Mouse (Mus musculus): ENCODE measurements around the gene Gpc6.
A peak's percentile ranks its signal among the peaks of the same experiment; 100 is the strongest.

Gene Gpc6

DNA sequence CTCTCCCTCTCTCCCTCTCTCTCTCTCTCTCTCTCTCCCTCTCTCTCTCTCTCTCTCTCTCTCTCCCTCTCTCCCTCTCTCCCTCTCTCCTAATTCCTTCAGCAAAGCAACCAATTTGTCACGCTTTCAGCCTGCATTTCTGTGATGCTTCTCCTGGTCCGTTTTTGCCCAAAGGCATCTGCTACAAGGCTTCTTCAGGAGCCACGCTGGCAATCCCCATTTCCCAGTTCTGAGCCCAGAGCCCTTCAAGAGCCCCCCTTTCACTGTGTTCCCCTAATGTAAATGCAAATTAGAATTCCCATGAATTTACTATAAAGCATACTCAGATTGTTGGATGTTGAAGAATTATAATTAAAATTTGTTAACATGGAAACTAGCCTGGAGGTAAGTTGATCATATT is 686.0 kb downstream of the Gpc6 start:
- DNase-seq (ENCODE audit: low spot score in 2 of 2) = no peak

DNA sequence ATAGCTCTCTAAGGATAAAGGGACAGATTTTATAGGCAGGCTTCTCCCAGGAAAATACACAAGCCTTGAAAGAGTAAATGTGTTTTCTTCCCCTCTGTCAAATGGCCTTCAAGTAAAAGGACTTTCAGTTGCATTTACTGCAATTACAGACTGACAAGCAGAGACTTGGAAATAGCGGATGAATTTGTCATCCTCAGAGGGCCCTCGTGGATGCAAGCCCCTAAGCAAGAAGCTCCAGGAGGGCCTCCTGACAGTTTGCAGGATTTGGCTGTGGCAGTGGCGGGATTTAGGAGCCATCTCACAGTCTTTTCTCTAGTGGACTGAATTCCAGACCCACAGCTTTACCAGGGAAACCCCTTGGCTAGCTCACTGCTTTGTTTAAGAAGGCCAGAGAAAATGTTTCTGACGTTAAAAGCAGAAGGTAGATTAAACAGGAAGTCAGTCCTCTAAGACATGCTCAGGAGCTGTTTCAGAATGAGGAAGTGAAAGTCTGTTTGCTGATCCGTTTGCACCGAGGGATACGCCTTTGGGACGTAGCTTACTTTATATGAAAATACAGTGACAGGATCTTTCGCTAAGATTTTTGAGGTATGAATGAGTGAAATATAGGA is 700.1 kb downstream of the Gpc6 start:
- DNase-seq (ENCODE audit: low spot score in 2 of 2) = peak in 1 of 2 experiments; percentile 18

DNA sequence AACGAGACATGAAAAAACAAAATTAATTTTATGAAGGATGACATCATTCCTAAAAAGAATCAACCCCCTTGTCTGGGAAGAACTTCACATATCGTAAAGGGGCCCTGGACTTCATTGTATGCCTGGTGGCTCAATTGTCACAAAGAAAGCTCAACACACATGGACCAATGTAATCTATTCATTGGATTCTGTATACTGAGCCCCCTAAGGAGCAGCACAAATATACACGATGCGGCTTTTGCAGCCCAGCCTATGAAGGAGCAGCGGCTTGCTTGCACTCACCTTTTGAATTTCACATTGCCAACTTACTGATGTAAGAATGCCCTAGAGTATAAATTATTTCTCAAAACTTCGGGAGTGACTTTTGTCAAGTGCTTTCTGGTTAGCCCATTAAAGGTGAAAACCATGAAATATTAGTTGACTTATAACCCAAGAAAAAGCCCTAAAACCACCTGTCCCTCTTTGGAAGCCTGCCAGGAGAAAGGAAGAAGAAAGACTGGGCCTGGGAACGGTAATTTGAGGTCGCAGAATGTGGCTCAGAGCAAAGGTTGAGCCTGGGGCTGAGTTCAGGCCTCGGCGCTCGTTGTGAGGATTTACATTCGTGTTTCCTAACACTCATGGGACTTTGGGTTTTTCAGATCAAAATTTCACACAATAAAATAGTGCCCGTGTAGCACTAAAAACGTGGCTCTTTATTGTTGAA is 709.3 kb downstream of the Gpc6 start:
- no peak for DNase-seq (ENCODE audit: low spot score in 2 of 2)

DNA sequence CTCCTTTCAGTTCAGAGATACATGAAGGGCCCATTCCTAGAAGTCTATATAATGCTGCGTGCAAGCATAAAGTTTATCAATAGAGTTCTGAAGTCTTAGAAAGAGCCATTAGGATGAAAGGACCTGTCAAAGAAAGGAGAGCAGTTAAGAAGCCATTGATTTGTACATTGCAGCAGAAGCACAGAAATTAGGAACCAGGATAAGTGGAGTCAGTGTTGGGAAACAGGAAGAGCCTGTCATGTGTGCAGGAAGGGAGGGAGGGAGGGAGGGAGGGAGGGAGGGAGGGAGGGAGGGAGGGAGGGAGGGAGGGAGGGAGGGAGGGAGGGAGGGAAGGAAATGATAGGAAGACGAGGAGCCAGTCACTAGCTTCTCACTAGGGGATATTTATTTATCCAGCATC is 716.7 kb downstream of the Gpc6 start:
- no peak for DNase-seq (ENCODE audit: low spot score in 2 of 2)

DNA sequence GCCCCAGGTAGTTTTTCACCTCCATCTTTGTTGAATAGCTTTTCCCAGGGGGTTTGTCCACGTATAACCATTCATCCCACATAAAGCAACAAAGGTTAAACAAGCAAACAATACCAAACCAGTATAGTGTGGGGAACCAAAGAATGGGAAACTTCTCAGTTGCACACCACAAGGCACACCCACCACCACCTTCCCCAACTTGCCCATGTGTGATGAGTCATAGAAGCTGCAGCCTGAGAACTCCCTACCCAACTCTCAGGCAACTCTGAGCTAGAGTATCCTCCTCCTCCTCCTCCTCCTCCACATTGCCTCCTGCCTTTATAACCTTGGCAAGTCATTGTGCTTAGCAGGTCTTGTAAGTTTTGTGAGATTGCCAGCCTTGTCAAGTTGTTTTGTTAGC is 718.0 kb downstream of the Gpc6 start:
- DNase-seq (ENCODE audit: low spot score in 2 of 2) = no peak

DNA sequence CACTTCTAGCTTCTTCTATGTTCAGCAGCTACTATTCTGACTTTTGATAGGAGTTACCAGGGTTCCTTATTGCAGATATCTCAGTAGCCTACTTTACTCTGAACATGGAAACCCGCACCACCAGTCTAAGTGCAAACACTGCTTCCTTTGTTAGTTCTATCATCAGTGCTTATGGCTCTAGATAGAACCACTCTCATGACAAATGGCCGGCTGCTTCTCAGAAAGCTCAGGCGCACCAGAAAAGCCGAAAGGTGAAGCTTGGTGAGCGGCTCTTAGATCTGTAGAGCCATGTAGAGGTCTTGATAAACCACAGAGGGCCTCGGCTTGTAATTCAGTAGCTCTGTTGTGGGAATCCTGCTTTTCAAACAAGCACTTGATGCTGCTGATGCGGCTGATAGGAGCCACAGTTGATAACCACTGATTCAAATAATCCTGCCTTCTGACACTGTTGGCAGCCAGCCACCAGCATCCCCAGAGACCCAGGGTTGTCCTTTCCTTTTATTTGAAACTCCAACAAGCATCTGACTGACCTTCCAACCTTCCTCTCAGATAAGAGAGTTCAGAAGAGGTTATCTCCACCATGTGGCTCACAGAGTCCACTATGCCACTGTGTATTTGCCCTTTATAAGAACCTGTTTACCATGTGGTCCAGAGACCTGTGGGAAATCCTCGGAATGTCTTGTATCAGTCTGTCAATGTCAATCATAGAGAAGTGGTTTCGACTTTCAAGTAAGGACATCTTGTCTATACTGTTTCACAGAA is 723.3 kb downstream of the Gpc6 start:
- no peak for DNase-seq (ENCODE audit: low spot score in 2 of 2)

DNA sequence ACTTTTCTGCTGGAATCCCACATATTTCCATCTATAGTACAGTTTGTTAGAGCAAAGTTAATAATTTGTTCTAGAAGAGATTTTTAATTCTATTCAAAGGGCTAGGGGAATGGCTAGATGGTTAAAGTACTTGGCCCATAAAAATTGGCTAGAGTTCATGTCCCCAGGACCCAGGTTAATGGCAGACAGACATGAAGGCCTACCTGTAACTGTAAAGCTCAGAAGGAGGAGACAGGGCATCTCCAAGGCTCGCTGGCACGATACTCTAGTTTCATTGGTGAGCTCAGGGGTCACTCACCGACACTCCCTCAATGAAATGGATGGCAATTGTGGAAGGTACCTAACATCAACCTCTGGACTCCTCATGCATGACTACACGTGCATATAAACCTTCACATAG is 725.0 kb downstream of the Gpc6 start:
- DNase-seq (ENCODE audit: low spot score in 2 of 2) = no peak

DNA sequence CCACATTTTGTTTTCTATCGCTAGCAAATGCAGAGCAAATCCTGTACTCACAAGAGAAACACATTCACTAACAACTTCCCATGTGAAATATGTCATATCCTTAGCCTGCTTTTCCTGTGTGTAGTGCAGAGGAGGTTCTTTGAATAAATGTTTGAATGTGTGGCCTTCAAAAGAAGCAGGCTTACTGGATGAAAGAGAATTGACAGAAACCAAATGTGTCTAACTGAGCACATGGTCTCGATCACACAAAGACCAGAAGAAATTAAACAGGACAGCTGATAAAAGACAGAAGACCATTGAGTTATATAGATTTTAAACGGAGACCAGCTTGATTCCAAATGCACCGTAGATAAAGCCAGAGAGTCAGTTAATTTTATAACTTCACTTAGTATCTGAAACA is 726.2 kb downstream of the Gpc6 start:
- no peak for DNase-seq (ENCODE audit: low spot score in 2 of 2)

DNA sequence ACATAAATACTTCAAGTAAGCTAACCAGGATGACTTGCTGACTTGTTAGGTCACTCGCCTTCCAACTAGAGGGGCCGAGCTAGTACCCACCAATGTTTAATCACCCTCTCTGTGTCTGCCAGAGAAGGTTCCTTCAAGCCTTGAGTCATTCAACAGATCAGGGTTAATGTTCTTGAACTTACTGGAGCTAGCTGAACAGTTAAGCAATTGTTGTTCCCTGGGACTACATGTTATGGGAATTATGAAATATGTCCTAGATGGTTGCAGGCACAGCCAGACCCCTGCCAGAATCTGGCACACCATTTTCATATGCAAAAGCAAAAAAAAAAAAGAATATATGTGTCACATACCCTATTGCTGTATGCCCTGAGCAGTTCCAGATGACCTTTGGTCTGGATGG is 726.8 kb downstream of the Gpc6 start:
- no peak for DNase-seq (ENCODE audit: low spot score in 2 of 2)

DNA sequence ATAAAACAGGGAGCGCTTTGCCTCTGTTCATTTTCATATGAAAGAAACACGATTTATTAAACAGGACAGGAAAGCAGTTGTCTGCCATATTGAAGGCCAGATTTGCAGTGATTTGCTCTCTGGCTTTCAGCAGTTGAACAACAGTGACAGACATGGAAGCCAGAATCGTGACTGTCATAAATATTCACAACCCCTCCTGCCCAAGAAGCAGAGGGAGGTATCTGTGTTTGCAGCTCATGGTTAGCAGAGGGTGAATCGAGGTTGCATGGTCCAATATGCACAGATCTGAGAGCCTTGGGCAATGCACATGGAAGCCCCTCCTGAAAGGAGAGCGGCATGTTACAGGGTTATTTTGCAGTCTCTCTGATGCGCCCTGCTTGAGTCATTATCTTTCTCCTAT is 730.3 kb downstream of the Gpc6 start:
- no peak for DNase-seq (ENCODE audit: low spot score in 2 of 2)

DNA sequence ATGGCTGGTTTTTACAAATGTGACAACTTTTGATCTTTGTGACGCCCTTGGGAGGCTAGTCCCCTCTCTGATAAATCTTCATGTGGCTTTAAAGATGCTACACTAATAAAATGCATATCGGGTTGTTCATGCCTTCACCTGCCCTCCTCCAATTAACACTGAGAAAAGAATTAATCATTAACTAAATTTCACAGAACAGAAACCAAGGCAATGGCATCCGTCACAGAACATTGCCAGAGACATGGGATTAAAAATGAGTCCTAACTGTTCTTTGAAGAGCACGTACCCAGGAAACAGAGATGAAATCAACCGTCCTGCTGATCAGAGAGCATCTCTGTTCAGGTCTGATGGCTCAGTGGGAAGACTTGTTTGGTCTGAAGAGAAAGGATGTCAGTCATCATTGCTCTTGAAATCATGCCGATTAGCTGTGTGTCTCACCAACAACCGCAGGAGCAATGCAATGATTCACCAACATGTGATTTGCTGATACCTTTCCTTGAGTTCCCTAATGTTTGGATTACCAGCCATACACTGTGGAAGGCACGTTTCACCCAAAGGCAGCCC is 734.2 kb downstream of the Gpc6 start:
- DNase-seq (ENCODE audit: low spot score in 2 of 2) = no peak

DNA sequence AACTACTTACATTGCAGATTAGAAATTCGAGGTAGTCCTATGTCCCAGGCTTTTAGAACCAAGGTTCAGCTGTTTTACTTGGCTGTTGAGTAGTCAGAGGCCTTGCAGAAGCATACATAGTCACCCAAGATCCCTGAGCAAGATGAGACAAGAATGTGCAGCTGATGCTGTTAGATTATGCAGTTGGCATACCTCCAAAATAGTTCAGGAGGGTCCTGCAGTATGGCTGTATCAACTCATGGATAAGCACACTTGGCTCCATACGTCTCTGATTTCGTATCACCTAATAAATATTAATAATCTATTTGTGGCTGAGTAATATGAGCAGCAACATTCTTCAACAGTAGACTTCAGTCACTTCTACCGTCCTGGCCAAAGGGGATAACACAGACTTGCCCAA is 737.1 kb downstream of the Gpc6 start:
- no peak for DNase-seq (ENCODE audit: low spot score in 2 of 2)

DNA sequence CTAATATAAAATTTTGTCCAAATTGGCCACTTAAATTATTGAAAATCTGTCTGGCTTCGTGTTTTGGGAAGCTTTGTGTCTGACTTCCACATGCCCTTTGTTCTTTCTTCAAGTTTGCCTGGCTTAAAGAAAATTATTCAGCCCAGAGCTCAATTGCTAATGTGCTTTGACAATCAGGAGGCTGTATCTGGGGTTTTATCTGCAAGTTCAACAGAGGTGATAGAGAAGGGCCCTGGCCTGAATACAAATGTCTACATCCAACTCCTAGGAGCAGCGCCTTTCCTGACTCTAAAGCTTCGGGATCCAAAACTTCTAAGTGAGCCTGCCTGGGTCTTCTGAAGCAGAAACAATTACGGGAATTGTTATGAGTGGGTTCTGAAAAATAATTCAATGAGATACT is 739.7 kb downstream of the Gpc6 start:
- no peak for DNase-seq (ENCODE audit: low spot score in 2 of 2)

DNA sequence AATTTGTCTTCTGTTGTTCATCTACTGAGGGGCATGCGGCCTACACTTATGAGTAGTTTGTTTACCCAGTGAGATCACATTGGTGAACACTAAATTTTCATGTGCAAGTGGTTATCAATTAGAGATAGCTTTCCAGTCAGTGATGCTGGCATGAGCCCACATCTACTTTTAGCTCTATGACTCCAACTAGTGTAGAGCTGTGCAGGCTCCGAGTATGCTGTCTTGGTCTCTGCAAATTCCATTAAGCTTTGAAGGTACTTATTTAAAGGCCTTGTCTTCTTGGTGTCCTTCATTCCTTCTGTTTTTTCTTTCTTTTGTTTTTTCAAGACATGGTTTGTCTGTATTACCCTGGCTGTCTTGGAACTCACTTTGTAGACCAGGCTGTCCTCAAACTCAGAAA is 741.0 kb downstream of the Gpc6 start:
- DNase-seq (ENCODE audit: low spot score in 2 of 2) = no peak

DNA sequence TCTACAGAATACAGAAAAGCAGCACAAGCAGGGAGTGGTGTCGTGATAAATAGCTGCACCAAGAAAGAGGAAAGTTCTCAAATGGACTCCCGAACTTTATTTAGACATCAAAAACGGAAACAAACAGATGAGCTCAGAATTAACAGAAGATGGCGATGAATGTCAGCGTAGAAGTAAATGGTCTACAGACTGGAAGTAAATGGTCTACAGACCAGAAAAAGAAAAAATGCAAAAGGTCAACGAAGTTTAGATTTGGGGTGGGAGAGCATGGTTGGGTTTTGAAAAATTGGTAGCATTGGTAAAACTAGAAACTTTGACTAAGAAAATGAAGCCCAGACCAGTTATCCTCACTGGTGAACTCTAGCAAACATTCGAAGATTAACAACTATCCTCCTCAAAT is 748.4 kb downstream of the Gpc6 start:
- DNase-seq (ENCODE audit: low spot score in 2 of 2) = no peak

DNA sequence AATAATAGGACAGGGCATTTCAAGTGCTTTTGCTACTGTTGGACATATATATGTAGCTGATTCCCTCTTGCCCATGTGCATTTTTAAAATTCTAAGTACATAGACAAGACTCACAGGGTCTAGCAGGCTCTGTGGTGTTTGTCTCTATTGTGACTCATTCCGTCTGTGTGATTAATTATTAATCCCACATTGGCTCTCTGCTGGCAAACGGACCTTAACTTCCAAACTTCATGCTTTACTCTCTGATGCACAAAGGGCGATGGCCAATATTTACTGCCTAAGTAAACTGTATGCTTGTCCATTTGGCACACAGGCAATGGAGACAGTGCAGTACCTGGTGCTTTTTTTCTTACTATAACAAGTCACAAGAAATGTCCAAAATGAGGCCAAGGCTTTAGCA is 749.4 kb downstream of the Gpc6 start:
- no peak for DNase-seq (ENCODE audit: low spot score in 2 of 2)

DNA sequence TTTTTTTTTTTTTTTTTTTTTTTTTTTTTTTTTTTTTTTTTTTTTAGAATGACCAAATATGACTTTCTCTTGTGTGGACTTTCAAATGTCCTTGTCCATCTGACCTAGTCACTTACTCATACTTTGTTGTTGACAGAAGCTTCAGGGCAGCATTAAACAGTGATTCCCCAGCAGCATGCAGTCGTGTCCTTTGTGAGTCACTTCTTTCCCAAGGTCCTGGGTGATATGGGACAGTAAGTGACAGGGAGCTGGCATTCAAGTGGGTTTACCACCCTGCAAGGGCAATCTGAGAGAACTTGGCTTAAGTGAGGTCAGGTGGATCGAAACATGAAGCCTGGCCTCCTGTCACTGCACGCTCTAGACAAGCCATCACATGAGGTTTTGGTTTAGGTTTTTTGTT is 754.8 kb downstream of the Gpc6 start:
- no peak for DNase-seq (ENCODE audit: low spot score in 2 of 2)

DNA sequence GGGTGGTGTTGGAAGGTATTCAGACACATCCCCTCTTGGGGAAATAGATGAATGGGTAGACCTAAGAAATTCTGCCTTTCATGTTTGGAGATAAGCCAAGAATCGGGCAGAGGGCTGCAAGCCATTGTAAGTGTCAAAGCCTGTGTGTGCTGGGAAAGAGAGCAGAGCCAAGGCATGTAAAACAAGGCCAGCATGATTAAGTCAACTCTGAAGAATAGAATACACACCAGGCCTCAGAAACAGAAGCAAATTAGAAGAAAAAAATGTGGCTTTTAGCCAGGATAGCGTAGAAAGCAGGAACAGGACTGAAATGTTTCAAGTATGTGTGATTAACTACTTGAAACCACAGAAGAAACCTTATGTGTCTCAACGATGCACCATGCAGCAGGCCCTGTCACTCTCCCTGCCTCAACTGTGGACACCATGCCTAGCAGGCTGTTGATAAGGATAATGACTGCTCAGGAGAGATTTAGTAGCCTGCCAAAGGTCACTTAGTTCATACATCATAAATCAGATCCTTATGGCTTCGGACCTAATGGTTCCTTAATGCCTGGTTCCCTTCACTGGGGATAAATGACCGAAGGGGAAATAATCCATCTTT is 756.3 kb downstream of the Gpc6 start:
- DNase-seq (ENCODE audit: low spot score in 2 of 2) = no peak

DNA sequence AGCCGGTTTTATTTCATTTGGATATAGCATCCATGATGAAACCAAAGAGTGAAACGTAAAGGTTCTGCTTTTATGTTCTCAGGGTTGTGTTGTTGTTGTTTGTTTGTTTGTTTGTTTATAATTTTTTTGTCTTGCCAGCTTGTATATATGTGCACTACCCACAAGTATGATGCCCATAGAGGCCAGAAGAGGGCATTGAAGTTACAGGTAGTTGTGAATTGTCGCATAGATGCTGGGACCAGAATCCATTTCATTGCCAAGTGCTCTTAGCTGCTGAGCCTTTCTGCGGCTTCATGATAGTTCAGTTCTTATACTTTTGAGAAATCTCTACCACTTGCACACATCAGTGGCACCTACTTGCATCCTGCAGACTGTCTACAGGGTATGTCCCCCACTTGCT is 758.0 kb downstream of the Gpc6 start:
- no peak for DNase-seq (ENCODE audit: low spot score in 2 of 2)

DNA sequence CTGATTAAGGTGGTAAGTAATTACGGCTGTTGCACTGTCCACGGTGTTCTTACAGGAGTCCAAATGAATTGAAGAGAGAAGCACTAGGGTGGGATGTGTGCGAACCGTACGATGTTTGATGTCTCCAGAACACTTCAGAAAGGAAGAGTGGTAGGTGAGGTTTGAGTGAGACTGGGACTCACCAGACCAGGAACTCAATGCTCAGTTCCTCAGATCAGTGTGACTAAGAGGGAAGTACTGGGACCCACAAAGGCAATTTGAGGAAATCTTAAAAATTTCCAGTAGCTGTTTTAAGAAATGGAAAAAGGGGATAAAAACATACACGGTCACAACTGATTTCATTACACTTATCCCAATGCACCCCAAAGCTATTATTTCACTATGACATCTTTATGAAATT is 764.7 kb downstream of the Gpc6 start:
- DNase-seq (ENCODE audit: low spot score in 2 of 2) = no peak

DNA sequence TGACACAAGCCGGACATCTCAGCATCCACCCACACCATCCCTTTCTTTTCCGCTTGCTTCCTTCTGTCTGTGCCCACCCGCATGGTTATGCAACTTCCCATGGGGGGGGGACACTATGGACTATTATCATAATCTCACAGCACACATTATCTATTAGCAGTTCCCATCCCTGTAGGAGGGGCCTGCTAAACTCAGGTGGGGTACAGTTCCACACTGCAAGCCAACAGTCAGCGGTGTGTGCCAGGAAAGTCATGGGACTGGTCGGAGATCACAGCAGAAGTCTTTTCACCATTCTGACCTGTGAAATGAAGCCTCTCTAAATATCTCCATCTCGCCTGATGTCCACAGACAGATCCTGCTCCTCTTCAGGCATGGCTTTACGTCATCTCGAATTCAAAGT is 770.5 kb downstream of the Gpc6 start:
- DNase-seq (ENCODE audit: low spot score in 2 of 2) = no peak

DNA sequence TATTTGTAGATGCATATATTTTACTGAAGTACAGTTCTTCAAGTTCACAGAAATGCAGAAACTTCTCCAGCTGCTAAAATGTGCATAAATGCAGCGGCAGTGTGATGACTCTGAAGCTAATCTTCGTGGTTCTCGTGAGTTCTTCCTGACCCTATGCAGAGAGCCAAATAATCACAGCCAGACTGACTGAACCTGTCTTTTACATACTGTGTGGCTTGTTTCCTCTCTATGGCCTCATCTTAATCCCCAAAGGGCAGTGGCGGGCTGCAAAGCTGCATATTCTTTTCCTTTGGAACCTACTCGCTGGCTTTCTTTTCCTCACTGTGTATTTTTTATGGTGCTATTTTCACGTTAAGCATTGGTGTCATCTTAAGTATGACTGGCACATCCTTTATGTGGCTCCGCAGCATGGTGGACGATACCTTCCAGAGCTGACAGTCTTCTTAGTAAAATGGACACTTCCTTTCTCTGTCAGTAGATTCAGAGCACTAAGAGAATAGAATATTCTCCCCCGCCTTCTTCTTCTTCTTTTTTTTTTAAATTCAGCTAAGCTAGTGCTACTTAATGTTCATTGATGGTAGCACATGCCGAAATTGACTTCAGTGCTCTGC is 775.7 kb downstream of the Gpc6 start:
- no peak for DNase-seq (ENCODE audit: low spot score in 2 of 2)
